Mouse (Mus musculus) lung, postnatal 10 days (tissue): ENCODE measurements around the gene Rufy2.
"Not testable (repeated sequence)": the region's sequence is repeated elsewhere in the genome, so short reads cannot be mapped to it uniquely, and the experiment has no call there.

Experiments used
- DNase-seq: peaks from one replicate; pipeline ENCODE4 v3.0.0; 2021

The Rufy2 gene

DNA sequence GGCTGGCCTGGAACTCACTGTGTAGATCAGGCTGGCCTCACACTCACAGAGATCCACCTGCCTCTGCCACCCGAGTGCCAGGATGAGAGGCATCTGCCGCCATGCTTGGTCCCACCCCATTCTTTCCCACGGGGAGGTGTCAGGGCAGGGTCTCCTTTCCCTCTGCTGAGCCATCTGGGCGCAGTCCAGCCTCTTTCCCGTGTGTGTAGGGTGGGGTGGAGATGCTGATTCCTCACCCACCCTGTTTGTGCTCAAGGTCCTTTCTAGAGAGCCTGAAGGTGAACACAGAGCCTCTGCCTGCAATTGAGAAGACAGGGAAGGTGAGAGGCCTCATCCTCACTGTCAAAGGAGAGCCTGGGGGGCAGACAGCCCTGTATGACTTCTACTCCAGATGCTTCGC, 74.0 kb downstream of the Rufy2 start:
- DNase-seq, result not testable (repeated sequence)

DNA sequence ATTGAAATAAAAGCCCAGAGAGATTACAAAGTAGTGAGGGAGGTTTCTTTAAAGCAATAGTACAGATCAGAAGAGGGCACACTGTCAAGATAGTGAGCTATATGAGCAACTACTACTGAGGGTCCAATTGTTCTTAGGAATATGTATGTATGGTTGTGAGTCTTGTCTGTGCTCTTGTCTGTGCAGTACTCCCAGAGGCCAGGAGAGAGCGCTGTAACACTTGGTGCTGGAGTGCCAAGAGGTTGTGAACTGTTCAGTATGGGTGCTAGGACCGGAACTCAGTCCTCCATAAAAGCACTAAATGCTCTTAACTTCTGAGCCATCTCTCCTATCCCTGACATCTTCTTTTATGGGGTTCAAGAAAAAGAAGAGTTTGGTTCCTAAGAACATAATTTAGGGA, 74.6 kb downstream of the Rufy2 start:
- no peak for DNase-seq

DNA sequence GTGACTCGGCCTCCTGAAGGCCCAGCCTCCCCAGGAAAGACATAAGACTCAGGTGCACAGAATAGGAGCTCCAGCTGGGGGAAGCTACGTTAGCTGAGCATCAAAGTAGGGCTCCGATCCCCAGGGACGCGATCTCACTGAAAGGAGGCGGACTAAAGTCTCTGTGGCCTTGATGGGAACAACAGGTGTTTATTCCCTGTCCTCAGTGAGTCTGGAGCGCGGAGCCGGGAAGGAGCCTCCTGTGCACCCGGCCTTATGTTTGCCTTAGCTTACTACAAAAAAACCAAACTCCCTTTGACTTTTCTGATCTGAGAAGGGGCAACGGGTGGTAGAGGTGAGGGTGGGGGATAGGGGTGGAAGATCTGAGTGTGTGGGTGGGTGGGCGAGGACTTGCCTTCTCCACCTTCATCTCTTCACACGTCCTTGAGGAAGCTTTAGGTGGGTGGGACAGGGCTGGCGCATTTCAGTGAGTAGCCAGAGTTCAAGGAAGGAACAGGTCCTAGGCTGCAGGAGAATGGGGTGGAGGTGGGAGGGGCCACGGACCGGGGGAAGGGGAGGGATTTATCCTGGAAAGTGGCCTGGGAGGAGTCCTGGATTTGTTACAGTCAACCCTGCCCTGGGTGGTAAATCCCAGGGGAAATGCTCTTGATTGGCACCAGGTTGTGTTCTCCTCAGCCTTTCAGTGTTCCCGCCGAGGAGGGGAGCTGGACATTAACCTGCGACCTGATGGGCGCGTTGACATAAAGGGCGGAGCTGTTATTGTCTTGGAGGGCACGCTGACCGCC, 77.1 kb downstream of the Rufy2 start:
- peak; percentile 54 for DNase-seq

DNA sequence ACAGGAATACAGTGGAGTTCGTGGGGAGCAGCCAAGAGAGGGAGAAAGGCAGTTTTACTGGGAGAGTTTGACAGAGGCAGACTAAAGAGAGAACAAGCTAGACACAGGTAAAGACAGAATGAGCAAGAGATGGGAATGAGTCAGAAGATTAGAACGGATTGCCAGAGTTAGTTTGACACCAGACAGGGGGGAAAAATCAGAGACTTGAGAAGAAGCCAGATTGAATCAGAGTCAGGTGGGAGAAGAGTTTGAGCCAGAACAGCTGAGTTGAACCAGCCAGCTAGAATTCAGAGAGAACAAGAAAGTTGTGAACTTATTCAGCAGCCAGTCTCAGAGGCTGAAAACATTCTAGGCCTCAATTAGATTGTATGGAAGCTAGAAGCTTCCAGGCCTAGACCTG, 79.8 kb downstream of the Rufy2 start, which contains the start of gene Pbld1:
Gene Pbld1 (plus strand): TSS at position 301 of the 400 bp plus-strand sequence.
- DNase-seq, result no peak

DNA sequence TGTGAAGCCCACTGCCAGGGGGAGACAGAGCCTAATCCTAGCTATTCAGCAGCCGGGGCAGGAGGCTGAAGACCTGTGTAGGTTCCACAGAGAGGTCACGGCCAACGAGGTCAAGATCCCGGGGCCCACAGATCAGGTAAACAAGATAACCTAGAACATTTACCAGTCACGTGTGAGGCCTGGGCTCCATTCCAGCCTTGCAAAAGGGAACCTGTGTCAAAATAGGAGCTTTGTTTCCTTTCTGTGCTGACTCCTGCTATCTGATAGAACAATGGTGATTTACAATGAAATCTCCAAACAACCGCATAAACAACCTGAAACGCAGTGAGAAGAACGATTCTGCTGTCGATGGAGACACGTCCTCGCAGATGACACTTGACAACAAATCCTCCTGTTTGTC, 80.4 kb downstream of the Rufy2 start:
- DNase-seq, result peak; percentile 67

DNA sequence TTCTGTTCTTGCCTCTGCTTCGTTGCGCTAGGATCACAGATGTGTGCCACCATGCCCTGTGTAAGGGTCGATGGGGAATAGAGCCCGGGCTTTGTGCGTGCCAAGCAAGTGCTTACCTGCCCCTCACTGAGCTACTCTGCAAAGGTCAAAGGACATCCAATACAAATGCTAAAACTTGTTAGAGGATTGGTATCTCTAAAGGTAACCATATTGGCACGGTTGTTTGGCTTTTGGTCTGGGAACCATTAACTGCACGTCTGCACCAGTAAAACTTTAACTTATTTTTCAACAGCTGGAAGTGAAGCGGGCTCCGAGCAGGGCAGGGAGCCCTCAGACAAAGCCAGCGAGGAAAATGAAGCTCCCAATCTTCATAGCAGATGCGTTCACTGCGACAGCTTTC, 81.2 kb downstream of the Rufy2 start:
- no peak for DNase-seq

DNA sequence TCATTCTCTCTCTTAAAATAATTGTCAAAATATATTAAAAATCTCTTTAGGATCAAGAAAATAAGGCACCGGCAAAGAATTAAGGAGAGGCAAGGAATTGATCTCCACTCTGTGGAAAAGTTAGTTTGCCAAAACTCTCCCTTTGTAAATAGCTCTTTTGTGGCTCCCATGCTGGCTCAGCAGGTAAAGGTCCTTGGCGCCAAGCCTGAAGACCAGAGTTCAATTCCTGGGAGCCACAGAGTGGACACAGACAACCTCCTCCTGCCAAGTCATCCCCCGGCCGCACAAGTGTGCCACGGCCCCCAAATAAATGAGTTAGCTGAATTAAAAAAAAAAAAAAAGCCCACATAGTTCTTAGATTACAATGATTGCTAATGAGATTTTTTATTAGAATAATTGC, 82.7 kb downstream of the Rufy2 start:
- no peak for DNase-seq

DNA sequence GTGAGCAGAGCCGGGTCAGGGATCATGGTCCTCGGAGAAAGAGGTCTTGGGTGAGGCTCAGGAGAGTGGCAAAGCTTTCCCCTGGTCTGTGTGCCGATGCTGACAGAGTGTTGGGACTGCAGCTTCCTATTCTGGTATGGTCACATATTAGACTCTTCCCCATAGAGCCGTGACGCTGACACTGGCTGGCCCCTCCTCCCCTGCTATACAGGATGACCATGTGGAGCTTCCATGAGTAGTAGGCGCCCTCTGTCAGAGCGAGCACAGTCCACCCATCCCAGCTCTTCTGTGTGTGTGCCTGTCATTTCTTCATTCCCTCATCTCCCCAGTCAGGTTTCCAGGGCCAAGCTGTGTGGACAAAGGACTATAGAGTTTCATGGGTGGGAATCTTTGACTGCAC, 83.3 kb downstream of the Rufy2 start:
- no peak for DNase-seq

DNA sequence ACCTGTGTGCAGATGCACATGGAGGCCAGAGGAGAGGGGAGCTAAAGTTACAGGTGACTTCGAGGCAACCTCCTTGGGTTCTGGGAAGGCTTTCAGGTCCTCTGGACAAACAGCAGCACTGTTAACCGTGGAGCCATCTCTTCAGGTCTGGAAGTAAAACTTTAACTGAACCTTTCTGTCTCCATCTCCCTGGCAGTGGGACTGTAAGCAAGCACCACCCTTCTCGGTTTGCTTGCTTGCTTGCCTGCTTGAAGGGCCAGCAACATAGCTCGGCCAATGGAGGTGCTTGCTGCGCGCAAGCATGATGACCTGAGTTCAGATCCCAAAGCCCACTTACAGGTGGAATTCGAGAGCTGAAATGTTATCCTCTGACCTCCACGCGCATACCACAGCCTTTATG, 84.5 kb downstream of the Rufy2 start:
- no peak for DNase-seq

DNA sequence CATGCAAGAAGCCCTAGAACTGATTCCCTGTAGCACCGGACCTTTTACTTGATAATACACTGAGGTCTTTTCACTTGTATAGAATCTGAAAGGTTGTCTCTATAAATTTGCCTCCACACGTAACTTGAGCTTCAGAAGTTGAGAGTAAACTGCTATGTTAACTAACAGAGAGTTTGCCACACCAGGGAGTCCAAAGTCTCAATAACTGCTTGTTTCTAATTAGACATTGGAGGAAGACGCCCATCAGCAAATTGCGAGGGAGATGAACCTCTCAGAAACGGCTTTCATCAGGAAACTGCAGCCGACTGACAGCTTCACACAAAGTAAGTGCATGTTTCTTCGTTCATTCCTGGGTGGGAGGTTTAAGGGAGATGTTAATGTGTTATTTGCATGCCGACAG, 85.5 kb downstream of the Rufy2 start:
- no peak for DNase-seq

DNA sequence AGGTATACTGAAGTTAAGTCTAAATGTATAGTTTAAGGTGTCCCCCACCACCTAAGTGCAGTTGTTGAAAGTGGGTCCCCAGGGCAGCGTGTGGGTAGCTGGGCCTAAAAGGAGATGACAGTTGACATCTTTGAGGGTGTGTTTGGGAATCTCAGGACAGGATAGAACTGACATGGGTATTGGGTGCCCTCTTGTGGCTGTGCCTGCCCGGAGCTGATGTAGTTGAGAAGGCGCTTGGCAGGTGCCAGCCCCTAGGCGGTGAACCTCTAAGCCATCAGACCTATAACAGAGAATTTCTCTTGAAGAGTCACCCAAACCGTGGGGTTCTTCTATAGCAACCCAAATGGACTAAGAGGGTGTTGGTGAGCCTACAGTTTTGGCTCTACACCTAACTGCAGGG, 86.0 kb downstream of the Rufy2 start:
- peak; percentile 89 for DNase-seq
